In the genomic region with DNA sequence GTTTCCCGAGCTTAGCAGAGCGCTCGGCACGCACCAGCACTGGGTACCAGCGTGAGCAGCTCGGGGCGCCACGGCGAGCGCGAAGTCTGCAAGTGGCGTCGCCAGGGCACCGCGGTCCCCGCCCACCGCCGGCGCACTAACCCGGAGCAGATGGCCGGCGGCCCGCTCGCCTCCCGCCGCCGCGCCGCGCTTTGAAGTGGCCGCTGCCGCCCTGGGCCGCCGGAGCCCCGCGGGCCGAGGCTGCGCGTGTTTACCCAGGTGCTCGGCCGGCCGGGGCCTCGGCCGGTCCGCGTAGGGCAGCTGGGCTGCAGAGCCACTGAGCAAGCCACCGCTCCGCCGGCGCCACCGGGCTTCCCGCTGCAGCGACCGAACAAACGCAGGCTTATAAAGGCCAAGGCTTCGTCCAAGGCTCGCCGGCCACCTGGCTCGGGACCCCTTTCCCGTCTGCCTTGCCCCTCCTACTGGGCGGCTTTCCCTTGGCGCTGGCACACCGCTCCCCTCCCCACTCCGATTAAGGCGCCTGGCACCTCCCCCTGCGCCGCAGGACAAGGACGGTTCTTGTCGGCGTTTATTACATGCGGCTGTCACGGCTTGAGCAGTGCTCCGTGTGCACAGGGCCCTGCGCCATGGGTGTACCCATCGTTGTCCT, we compare ENCODE assay signal across 9 mouse cellular contexts.
DNase-seq lines count a peak whose midpoint lies in the region; ATAC-seq lines count a peak whose summit lies in the region.
"Had no signal": no experiment of that assay in that cellular context is flagged by ENCODE, and none has a peak within 500 bp of the region (broad histone marks: within the 10 kb centered on the region; RNA-seq: fewer than 3 reads in every experiment).

No protein-coding gene starts in this region.

- H3K9ac ChIP-seq in intestine, embryonic 15.5 days, result peak overlapping the region; percentile 54

- peak overlapping the region; percentile 58 for H3K4me3 ChIP-seq in intestine, embryonic 15.5 days (replicated peaks)
- peak overlapping the region; percentile 64 for H3K4me3 ChIP-seq in limb, embryonic 10.5 days
- H3K4me3 ChIP-seq: erythroblast, embryonic 14.5 days had no signal

- peak overlapping the region; percentile 99 for H3K4me2 ChIP-seq in intestine, embryonic 15.5 days (replicated peaks)

- no peak overlapping the region for H3K27ac ChIP-seq in intestine, embryonic 15.5 days
- peak overlapping the region; percentile 95 for H3K27ac ChIP-seq in limb, embryonic 10.5 days

- no peaks in the 10 kb centered on the region for H3K9me3 ChIP-seq in intestine, embryonic 15.5 days
- H3K9me3 ChIP-seq in limb, embryonic 10.5 days (replicated peaks), result 0 out of 2 replicates have a peak, but pooled peaks cover 2% of the 10 kb centered on the region

- DNase-seq in adrenal gland, postnatal 25 days, result peak; percentile 82
- DNase-seq in cerebellum, postnatal 10 days, result peak; percentile 88 to 93
- DNase-seq in frontal cortex, postnatal 10 days (ENCODE audit: low spot score in 2 of 2), result peak; percentile 36 to 64
- DNase-seq in limb, embryonic 10.5 days (ENCODE audit: low spot score), result peak; percentile 90
- DNase-seq in mesoderm, embryonic 11.5 days (ENCODE audit: low read depth, low spot score), result peak; percentile 82
- DNase-seq in right cerebral cortex, postnatal 36 days (ENCODE audit: low spot score in 2 of 2), result peak; percentile 11 to 18

- ATAC-seq in intestine, embryonic 15.5 days, result peak; percentile 76
- no peak for ATAC-seq in megakaryocyte-erythroid progenitor cell, adult 5-6 weeks (replicated peaks; ENCODE audit: low FRiP score, low TSS enrichment, poor library complexity, severe bottlenecking)

- H3K27me3 ChIP-seq in intestine, embryonic 15.5 days (replicated peaks), result peaks cover 48% of the 10 kb centered on the region
- H3K27me3 ChIP-seq in limb, embryonic 10.5 days (ENCODE audit: low read depth, poor library complexity, severe bottlenecking), result peaks cover 63% of the 10 kb centered on the region

- H3K36me3 ChIP-seq in intestine, embryonic 15.5 days, result no peaks in the 10 kb centered on the region
- H3K36me3 ChIP-seq in limb, embryonic 10.5 days, result no peaks in the 10 kb centered on the region

- WGBS in intestine, embryonic 15.5 days, result under 1% methylated on average over 66 of the region's 75 CpGs
- under 1% methylated on average over 75 of the region's 75 CpGs for WGBS in limb, embryonic 10.5 days

- H3K4me1 ChIP-seq in intestine, embryonic 15.5 days (replicated peaks), result peaks cover 21% of the 10 kb centered on the region
- peaks cover 58% of the 10 kb centered on the region for H3K4me1 ChIP-seq in limb, embryonic 10.5 days

Comparison
In these comparisons a context has a peak if more than half of its experiments do, and no peak if none do; other contexts are left out.
1. DNase-seq: peak in every context shown above with its lines; median percentile 90 in cerebellum, postnatal 10 days; 90 in limb, embryonic 10.5 days; 82 in adrenal gland, postnatal 25 days; 82 in mesoderm, embryonic 11.5 days; 50 in frontal cortex, postnatal 10 days; 14 in right cerebral cortex, postnatal 36 days.